Mouse (Mus musculus) hindbrain, embryonic 16.5 days (tissue): ENCODE data around the gene B4galt2. TPM values are rescaled to one million over a fixed set of nuclear protein-coding genes. Genes with fewer than 3 reads are reported as not detected.

Source experiments
- ATAC-seq: fragments of 200-750 bp; cut with Nextera tagmentation; 2 replicates; pipeline ENCODE4 v1.8.0; 2017; ENCODE audit warnings: moderate TSS enrichment, moderate library complexity
- H3K27ac ChIP-seq: fragments of 300-500 bp; sonication (generic); 2 replicates; pipeline ENCODE4 v1.5.1; 2014; ENCODE audit warnings: low read depth, mild to moderate bottlenecking, control low read depth, low read length, moderate library complexity
- H3K27me3 ChIP-seq: fragments of 300-500 bp; sonication (generic); replicated peaks from 2 replicates; pipeline ENCODE4 v1.6.1; 2014; ENCODE audit warnings: low read length; ENCODE audit not compliant: control insufficient read depth, insufficient read depth
- H3K36me3 ChIP-seq: fragments of 300-500 bp; sonication (generic); 2 replicates; pipeline ENCODE4 v1.6.1; 2014; ENCODE audit warnings: mild to moderate bottlenecking, low read length, moderate library complexity, mixed read lengths; ENCODE audit not compliant: control insufficient read depth, insufficient read depth
- H3K4me1 ChIP-seq: fragments of 300-500 bp; sonication (generic); 2 replicates; pipeline ENCODE4 v1.6.1; 2014; ENCODE audit warnings: low read depth, low read length; ENCODE audit not compliant: control insufficient read depth, insufficient read depth
- H3K4me2 ChIP-seq: fragments of 300-500 bp; sonication (generic); 2 replicates; pipeline ENCODE4 v1.6.1; 2014; ENCODE audit warnings: mild to moderate bottlenecking, low read length, control low read depth, moderate library complexity
- H3K4me3 ChIP-seq: fragments of 300-500 bp; sonication (generic); 2 replicates; pipeline ENCODE4 v1.5.1; 2014; ENCODE audit warnings: mild to moderate bottlenecking, low read length, control low read depth, moderate library complexity
- H3K9ac ChIP-seq: fragments of 300-500 bp; sonication (generic); 2 replicates; pipeline ENCODE4 v1.6.1; 2014; ENCODE audit warnings: low read depth, mild to moderate bottlenecking, control low read depth, low read length, moderate library complexity
- H3K9me3 ChIP-seq: fragments of 300-500 bp; sonication (generic); 2 replicates; pipeline ENCODE4 v1.6.1; 2014; ENCODE audit warnings: mild to moderate bottlenecking, low read length, moderate library complexity; ENCODE audit not compliant: control insufficient read depth
- WGBS: fragments of 180-500 bp; shearing (Covaris S2); extraction: QIAGEN DNeasy Blood & Tissue Kit; methylation state at CpG from one replicate; pipeline ENCODE4 v1.1.7; 2014; 5-methylcytosine and 5-hydroxymethylcytosine counted together
- polyA plus RNA-seq: library from polyadenylated mRNA; unstranded; fragments of >200 nt; fragmentation: Nextera tagmentation; extraction: Ambion mirVana; gene quantifications from 2 replicates; pipeline ENCODE4 v1.2.1, GENCODE M21; 2015

B4galt2 gene
- polyA plus RNA-seq, 1 experiment from 2014 or later, result 64.4 TPM

DNA sequence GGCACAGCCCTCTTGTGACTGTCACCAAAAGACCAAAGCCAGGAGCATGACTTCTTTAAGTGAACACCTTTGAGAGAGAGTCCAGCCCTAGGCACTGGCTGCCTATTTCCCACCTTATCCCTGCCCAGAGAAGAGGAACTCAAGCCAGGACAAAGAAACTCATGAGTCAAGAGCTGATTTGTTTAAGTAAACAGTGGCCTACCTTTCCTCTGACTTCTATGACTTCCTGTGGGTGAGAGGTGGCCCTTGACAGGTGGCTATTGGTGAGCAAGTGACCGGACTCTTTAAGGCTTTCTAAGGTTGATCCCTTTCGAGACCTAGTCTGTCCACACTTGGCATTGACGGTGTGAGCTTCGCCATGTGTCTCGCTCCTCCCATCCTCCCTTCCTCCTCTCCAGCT is 42.5 kb downstream of the B4galt2 start:
- 95% methylated on average over 5 of the region's 5 CpGs for WGBS
- no peak overlapping the region for H3K27ac ChIP-seq
- no peak overlapping the region for H3K4me3 ChIP-seq
- H3K36me3 ChIP-seq, result no peaks in the 10 kb centered on the region
- no peaks in the 10 kb centered on the region for H3K9me3 ChIP-seq
- H3K4me1 ChIP-seq, result no peaks in the 10 kb centered on the region
- ATAC-seq, result no peak
- H3K4me2 ChIP-seq, result no peak overlapping the region
- H3K9ac ChIP-seq, result no peak overlapping the region
- H3K27me3 ChIP-seq, result no peaks in the 10 kb centered on the region

GRCm38 (mm10) chr4:117839366-117839765 is 43.9 kb downstream of the B4galt2 start:
- Histone ChIP-seq H3K9me3 (no peaks in the 10 kb centered on the region), H3K4me2 (no peak overlapping the region), H3K4me1 (peaks cover 6% of the 10 kb centered on the region), H3K27me3 (no peaks in the 10 kb centered on the region), H3K27ac (no peak overlapping the region), H3K4me3 (no peak overlapping the region), H3K36me3 (no peaks in the 10 kb centered on the region), H3K9ac (no peak overlapping the region)
- WGBS, result 82% methylated on average over 6 of the region's 6 CpGs
- ATAC-seq, result no peak

- Histone ChIP-seq H3K9me3 (no peaks in the 10 kb centered on the region), H3K4me2 (peak overlapping the region; percentile 89), H3K9ac (no peak overlapping the region), H3K27me3 (no peaks in the 10 kb centered on the region; the same call in 1 of the 2 replicates), H3K36me3 (no peaks in the 10 kb centered on the region), H3K4me1 (peaks cover 6% of the 10 kb centered on the region), H3K4me3 (no peak overlapping the region), H3K27ac (no peak overlapping the region)
- 61% methylated on average over 4 of the region's 4 CpGs for WGBS
- ATAC-seq, result no peak
These were observed 46.0 kb downstream of the B4galt2 start for GRCm38 (mm10) chr4:117837271-117837670.

DNA sequence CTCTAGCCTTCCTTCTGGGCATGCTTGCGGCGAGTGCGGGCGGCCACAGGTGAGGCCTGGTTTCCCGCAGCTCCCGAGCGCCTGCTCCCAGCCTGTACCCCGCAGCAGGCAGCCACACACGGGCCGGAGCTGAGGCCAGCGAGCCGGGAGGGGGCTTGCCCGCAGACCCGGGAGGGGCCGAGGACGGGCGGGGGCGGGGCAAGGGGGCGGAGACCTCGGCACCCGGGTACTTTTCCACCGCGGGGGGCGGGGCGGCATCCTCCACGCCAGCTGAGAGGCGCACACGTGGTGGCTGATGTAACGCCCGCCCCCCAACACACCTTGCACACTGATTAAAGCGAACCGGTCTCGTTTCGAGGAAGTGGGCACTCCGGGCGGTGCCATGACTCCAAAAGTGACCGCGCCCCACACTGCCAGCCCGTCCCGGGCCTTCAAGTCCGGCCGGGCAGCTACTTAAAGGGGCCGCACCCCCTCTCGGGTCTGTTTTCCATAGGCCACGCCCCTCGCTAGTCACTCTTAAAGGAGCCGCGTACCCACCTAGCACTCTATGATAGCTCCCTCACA is 47.0 kb downstream of the B4galt2 start:
- Histone ChIP-seq H3K36me3 (no peaks in the 10 kb centered on the region), H3K9me3 (no peaks in the 10 kb centered on the region), H3K4me1 (peaks cover 6% of the 10 kb centered on the region), H3K4me2 (peak overlapping the region; percentile 89), H3K27ac (peak overlapping the region; percentile 93), H3K9ac (peak overlapping the region; percentile 90), H3K4me3 (peak overlapping the region; percentile 83), H3K27me3 (peaks cover under 1% of the 10 kb centered on the region; the same call in 1 of the 2 replicates)
- WGBS, result under 1% methylated on average over 45 of the region's 48 CpGs
- ATAC-seq, result peak; percentile 92

GRCm38 (mm10) chr4:117835531-117836111 is 47.7 kb downstream of the B4galt2 start:
- Histone ChIP-seq H3K4me3 (peak overlapping the region; percentile 83), H3K27ac (peak overlapping the region; percentile 93), H3K36me3 (no peaks in the 10 kb centered on the region), H3K9me3 (no peaks in the 10 kb centered on the region), H3K4me2 (peak overlapping the region; percentile 89), H3K27me3 (peaks cover 3% of the 10 kb centered on the region; the same call in 1 of the 2 replicates), H3K4me1 (peaks cover 6% of the 10 kb centered on the region), H3K9ac (peak overlapping the region; percentile 90)
- peak; percentile 37 for ATAC-seq
- WGBS, result under 1% methylated on average over 58 of the region's 60 CpGs

DNA sequence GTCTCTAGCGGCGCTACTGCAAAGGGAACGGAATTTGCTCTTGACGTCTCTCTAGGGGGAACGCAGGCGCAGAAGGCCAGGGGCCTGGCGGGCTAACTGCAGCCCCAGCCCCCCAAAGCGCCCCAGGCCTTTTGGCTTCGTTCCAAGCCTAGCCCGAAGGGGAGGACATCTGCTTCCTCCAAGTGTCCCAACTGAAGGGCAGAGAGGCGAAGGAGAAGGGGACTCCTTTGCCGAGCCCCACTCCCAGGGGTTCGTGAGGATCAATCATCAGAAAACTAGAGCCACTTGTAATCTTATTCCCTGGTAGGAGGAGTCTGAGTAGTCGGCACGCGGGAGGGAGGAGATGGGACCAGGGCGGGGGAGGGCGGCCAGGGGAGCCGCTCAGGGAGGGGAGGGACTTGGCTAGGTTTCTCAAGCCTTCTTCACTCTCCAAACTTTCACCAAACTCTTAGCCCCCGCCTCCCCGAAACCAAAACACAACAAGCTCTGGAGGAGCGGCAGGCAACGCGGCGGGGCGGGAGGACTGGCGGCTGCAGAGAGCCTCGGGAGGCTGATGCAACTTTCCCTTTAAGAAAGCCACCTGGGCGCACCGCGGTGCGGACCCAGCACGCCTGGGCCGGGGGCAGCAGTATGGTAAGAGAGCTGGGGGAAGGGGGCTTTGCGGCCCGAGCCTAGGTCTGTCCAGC is 48.3 kb downstream of the B4galt2 start:
- H3K4me2 ChIP-seq, result peak overlapping the region; percentile 89
- no peaks in the 10 kb centered on the region for H3K9me3 ChIP-seq
- 1% methylated on average over 36 of the region's 36 CpGs for WGBS
- peak overlapping the region; percentile 90 for H3K9ac ChIP-seq
- H3K27me3 ChIP-seq, result peaks cover 3% of the 10 kb centered on the region; the same call in 1 of the 2 replicates
- H3K4me3 ChIP-seq, result peak overlapping the region; percentile 83
- H3K4me1 ChIP-seq, result peaks cover 6% of the 10 kb centered on the region
- peak; percentile 48 for ATAC-seq
- no peaks in the 10 kb centered on the region for H3K36me3 ChIP-seq
- H3K27ac ChIP-seq, result peak overlapping the region; percentile 93

DNA sequence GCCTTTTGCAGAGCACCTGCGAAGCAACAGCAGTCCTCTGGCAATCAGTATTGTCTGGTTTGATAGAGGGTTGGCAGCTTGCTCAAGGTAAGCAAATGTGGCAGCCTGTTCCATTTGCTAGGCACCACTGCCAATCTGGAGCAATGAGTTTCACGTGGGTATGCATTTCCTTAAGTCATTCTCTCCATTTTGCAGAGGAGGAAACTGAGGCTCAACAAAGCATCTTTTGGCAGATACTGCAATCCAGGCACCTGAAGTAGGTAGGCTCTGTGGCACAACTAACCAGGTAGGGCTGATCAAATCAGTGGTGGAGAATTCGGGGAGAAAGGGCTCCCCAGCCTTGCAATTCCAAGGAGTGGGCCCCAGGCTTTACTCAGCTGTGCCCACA is 48.8 kb downstream of the B4galt2 start, which contains the start of gene Slc6a9:
Gene Slc6a9, plus strand, starts transcription at position 50 of the 388 bp plus-strand sequence.
- Histone ChIP-seq H3K4me1 (peaks cover 10% of the 10 kb centered on the region), H3K27me3 (peaks cover 3% of the 10 kb centered on the region; the same call in 1 of the 2 replicates), H3K4me3 (peak within 1 kb of the TSS; percentile 83), H3K9ac (peak within 1 kb of the TSS; percentile 90), H3K27ac (peak within 1 kb of the TSS; percentile 93), H3K36me3 (no peaks in the 10 kb centered on the region), H3K9me3 (no peaks in the 10 kb centered on the region), H3K4me2 (peak within 1 kb of the TSS; percentile 89)
- ATAC-seq, result no peak
- 25% methylated on average over 3 of the region's 3 CpGs for WGBS

GRCm38 (mm10) chr4:117831920-117832691 is 51.2 kb downstream of the B4galt2 start:
- no peak overlapping the region for H3K27ac ChIP-seq
- peaks cover 3% of the 10 kb centered on the region; the same call in 1 of the 2 replicates for H3K27me3 ChIP-seq
- no peaks in the 10 kb centered on the region for H3K9me3 ChIP-seq
- no peak overlapping the region for H3K4me3 ChIP-seq
- H3K36me3 ChIP-seq, result no peaks in the 10 kb centered on the region
- H3K4me2 ChIP-seq, result no peak overlapping the region
- peaks cover 10% of the 10 kb centered on the region for H3K4me1 ChIP-seq
- WGBS, result 85% methylated on average over 9 of the region's 9 CpGs
- no peak for ATAC-seq
- no peak overlapping the region for H3K9ac ChIP-seq
